Mouse (Mus musculus) E14TG2a.4 (cell line): Measurements from ENCODE around the gene Rag1.

Experiments used
- H3K27me3 ChIP-seq: 2 replicates; pipeline ENCODE4 v1.6.1; 2014; ENCODE audit warnings: low read length, control low read depth; ENCODE audit not compliant: insufficient read depth
- H3K36me3 ChIP-seq: 2 replicates; pipeline ENCODE4 v1.6.1; 2014; ENCODE audit warnings: low read length, control low read depth; ENCODE audit not compliant: insufficient read depth
- H3K4me1 ChIP-seq: replicated peaks from 2 replicates; pipeline ENCODE4 v1.6.1; 2014; ENCODE audit warnings: low read depth, low read length, control low read depth
- H3K4me3 ChIP-seq: replicated peaks from 2 replicates; pipeline ENCODE4 v1.5.1; 2014; ENCODE audit warnings: mild to moderate bottlenecking, low read length
- H3K9me3 ChIP-seq: 2 replicates; pipeline ENCODE4 v1.6.1; 2014; ENCODE audit warnings: low read length, control low read depth
- CTCF ChIP-seq: conservative IDR thresholded peaks from 2 replicates; pipeline ENCODE4 v1.5.1; 2014; ENCODE audit warnings: low read length
- NANOG ChIP-seq: IDR thresholded peaks from 2 replicates; pipeline ENCODE4 v1.6.1; 2014; ENCODE audit warnings: borderline replicate concordance, low read length, mixed read lengths
- POU5F1 ChIP-seq: IDR thresholded peaks from 2 replicates; pipeline ENCODE4 v1.6.1; 2014; ENCODE audit warnings: low read length, borderline replicate concordance

The Rag1 gene

DNA sequence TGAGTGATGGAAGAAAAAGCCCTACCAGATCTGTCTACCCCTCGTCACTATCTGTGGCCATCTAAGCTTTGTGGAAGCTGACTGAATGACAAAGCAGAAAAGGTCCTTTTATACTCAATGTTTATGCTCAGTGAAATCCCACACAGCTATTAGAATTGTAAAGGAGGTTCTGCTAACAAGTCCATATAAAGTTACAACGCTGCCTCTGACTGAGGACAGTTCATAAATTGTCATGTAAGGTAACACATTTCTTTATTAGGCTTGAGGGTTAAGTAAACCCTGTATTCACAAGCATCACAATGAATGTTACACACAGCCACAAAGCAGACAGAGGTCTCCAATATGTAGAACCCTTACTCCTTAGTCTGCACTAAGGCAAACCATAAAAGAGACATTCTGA is 25.3 kb downstream of the Rag1 start:
- Histone ChIP-seq H3K4me3 (no peak overlapping the region), H3K36me3 (no peaks in the 10 kb centered on the region), H3K27me3 (no peaks in the 10 kb centered on the region), H3K4me1 (0 out of 2 replicates have a peak, but pooled peaks cover 2% of the 10 kb centered on the region), H3K9me3 (no peaks in the 10 kb centered on the region)
- TF ChIP-seq NANOG = no peak
- no peak for TF ChIP-seq CTCF
- TF ChIP-seq POU5F1 = no peak

- Histone ChIP-seq H3K4me1 (0 out of 2 replicates have a peak, but pooled peaks cover under 1% of the 10 kb centered on the region), H3K36me3 (no peaks in the 10 kb centered on the region), H3K4me3 (no peak overlapping the region), H3K27me3 (no peaks in the 10 kb centered on the region), H3K9me3 (no peaks in the 10 kb centered on the region)
- TF ChIP-seq POU5F1 (no peak), NANOG (no peak), CTCF (no peak)
These were observed 26.3 kb downstream of the Rag1 start for GRCm38 (mm10) chr2:101623042-101623441.

DNA sequence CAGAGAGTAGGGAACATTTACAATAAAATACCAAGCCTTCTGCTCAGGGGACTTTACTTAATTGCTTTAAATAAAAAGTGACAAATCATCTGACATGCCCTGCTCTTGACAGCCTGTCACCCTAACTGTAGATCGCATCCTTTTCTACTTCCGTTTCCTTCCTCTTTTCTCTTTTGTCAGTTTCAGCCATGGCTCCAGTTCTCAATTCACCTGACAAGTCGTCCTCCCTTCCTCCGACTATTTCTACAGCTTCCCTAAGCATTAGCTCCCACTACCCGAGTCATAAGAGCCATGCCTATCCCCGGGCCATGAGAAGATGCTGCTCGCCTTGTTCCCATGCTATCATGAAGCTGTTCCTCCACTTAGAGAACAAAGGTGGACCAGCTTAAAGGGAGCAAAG is 27.7 kb downstream of the Rag1 start:
- H3K4me1 ChIP-seq = no peaks in the 10 kb centered on the region
- no peaks in the 10 kb centered on the region for H3K27me3 ChIP-seq
- no peak for TF ChIP-seq CTCF
- no peak for TF ChIP-seq POU5F1
- no peak for TF ChIP-seq NANOG
- no peaks in the 10 kb centered on the region for H3K36me3 ChIP-seq
- no peaks in the 10 kb centered on the region for H3K9me3 ChIP-seq
- H3K4me3 ChIP-seq = no peak overlapping the region

- TF ChIP-seq CTCF (no peak), NANOG (no peak), POU5F1 (no peak)
- Histone ChIP-seq H3K27me3 (no peaks in the 10 kb centered on the region), H3K9me3 (no peaks in the 10 kb centered on the region), H3K36me3 (no peaks in the 10 kb centered on the region), H3K4me3 (no peak overlapping the region), H3K4me1 (no peaks in the 10 kb centered on the region)
These were observed 28.4 kb downstream of the Rag1 start for GRCm38 (mm10) chr2:101620899-101621298.

DNA sequence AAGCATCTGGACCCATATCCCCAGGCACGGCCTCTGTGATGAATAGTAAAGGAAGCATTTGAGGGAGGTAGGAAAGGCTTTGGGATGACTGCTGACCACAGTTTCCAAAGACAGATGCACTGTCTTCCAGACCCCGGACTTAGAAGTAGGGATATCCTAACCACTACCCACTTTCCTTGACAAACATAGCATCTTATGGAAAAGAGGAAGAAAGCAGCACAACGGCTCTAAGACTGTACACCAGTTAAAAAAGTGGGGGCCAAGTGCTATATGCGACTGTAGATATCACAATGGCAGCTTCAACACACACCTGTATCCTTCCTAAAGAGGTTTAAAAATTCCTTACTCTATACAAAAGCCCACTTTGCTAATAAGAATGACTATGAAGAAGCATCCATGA is 30.9 kb downstream of the Rag1 start:
- H3K36me3 ChIP-seq = no peaks in the 10 kb centered on the region
- no peak for TF ChIP-seq NANOG
- no peak for TF ChIP-seq POU5F1
- TF ChIP-seq CTCF = no peak
- H3K4me3 ChIP-seq = no peak overlapping the region
- no peaks in the 10 kb centered on the region for H3K9me3 ChIP-seq
- H3K27me3 ChIP-seq = no peaks in the 10 kb centered on the region
- H3K4me1 ChIP-seq = no peaks in the 10 kb centered on the region

DNA sequence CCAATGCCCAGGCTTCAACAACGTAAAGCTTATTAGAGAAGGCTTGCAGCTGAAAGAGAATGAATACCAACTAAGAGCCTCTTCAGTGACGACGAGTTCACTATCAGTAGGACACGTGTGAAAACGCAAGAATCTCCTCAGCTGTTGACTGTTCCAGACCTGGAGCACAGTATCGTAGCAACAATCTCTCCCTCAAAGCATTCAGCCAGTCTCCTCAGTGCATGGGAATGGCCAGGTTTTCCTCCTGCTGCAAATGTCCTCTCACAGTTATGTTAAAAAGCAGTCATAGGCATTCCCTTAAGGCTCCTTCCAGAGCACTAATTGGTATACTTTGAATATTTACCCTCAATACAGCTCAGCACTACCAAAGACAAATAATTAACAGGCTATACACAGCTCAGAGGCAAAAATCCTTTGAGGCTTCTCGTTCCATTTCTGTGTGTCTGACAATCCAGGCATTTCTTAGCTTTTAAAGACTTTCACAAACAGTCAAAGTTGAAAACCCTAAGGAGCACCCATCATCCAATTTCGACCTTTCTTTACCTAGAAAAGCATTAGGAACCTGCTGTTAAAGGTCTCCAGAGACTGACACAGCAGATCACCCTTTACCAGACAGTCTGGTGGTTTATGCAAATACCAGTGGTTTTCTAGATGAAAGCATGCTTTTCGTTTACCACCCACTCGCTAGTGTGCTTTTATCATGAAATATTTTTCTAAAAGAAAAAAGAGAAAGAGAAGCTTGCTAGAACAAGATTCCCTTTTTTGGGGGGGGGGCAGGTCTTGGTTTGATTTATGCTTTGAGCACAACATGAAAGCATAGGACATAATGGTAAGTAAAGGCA is 33.6 kb downstream of the Rag1 start:
- Histone ChIP-seq H3K9me3 (no peaks in the 10 kb centered on the region), H3K4me3 (no peak overlapping the region), H3K36me3 (no peaks in the 10 kb centered on the region), H3K27me3 (no peaks in the 10 kb centered on the region), H3K4me1 (no peaks in the 10 kb centered on the region)
- TF ChIP-seq CTCF = no peak
- no peak for TF ChIP-seq POU5F1
- no peak for TF ChIP-seq NANOG

- TF ChIP-seq POU5F1 (no peak), CTCF (no peak), NANOG (no peak)
- Histone ChIP-seq H3K4me1 (no peaks in the 10 kb centered on the region), H3K36me3 (no peaks in the 10 kb centered on the region), H3K9me3 (no peaks in the 10 kb centered on the region), H3K27me3 (no peaks in the 10 kb centered on the region), H3K4me3 (no peak overlapping the region)
These were observed 38.4 kb downstream of the Rag1 start for GRCm38 (mm10) chr2:101610861-101611260.

DNA sequence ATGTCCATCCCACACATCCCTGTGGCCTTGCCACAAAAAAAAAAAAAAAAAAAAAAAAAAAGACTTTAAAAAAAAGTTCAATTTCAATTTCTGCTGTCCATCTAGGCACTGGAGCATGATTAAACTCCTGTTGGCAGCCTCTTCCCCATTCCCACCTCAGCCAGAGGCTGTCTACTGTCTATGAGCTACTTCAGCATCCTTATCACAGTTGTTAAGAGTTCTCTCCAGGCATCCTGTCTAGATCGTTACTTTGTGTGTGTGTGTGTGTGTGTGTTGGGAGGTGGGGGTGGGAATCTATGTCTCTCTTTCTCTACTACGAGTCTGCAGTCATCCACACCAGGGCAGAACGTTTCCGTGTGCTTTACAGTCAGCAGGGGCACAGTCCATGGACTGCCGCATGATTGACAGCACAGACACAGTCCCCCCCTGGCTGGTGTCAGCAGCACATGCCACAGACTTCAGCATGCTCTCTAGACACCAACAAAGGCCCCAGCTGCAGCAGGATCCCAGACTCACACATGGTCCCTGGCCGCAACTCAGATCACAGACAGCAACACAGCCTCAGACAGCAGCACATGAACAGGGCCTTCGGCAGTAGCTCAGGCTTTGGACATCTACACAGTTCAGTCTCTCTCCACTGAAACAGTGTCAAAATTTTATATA is 40.9 kb downstream of the Rag1 start:
- peaks cover 4% of the 10 kb centered on the region for H3K4me1 ChIP-seq
- TF ChIP-seq CTCF = no peak
- no peak for TF ChIP-seq POU5F1
- TF ChIP-seq NANOG = no peak
- H3K4me3 ChIP-seq = no peak overlapping the region
- H3K36me3 ChIP-seq = no peaks in the 10 kb centered on the region
- H3K9me3 ChIP-seq = no peaks in the 10 kb centered on the region
- no peaks in the 10 kb centered on the region for H3K27me3 ChIP-seq

DNA sequence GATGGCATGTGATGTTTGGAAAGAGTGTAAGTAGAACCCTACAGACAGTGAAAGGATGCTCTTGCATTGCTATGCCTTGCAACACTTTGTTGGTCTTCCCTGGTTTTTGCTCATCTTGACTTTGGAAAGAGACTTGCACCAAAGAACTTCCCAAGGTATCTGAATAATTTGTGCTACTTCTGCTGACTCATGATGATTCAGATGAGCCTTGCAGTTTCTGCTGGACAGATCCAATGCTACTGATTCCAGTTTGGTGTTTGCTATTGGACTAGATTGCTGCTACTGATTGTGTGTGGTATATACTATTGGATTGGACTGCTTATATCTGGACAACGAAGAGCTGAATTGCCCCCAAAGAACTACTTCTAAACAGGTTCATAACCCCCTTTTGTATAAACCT is 46.2 kb downstream of the Rag1 start:
- H3K4me1 ChIP-seq = peaks cover 10% of the 10 kb centered on the region
- H3K27me3 ChIP-seq = no peaks in the 10 kb centered on the region
- H3K4me3 ChIP-seq = no peak overlapping the region
- TF ChIP-seq CTCF (no peak), POU5F1 (no peak), NANOG (no peak)
- no peaks in the 10 kb centered on the region for H3K36me3 ChIP-seq
- no peaks in the 10 kb centered on the region for H3K9me3 ChIP-seq
